Mouse (Mus musculus) heart, adult 11 months (tissue): ENCODE results near the gene Slc12a8.
A peak's percentile ranks its signal among the peaks of the same experiment; 100 is the strongest.
"Not testable (repeated sequence)": the region's sequence is repeated elsewhere in the genome, so short reads cannot be mapped to it uniquely, and the experiment has no call there.

Source experiments
- DNase-seq: peaks from one replicate; pipeline ENCODE4 v3.0.0; 2022

The Slc12a8 gene

GRCm38 (mm10) chr16:33516807-33517565 lies at the start of gene Slc12a8:
Slc12a8 (plus strand) TSS chr16:33517328.
- DNase-seq: peak; percentile 96

GRCm38 (mm10) chr16:33467451-33467850 lies 49.7 kb upstream of the Slc12a8 start:
- DNase-seq: no peak

GRCm38 (mm10) chr16:33469973-33470372 lies 47.2 kb upstream of the Slc12a8 start:
- no peak for DNase-seq

DNA sequence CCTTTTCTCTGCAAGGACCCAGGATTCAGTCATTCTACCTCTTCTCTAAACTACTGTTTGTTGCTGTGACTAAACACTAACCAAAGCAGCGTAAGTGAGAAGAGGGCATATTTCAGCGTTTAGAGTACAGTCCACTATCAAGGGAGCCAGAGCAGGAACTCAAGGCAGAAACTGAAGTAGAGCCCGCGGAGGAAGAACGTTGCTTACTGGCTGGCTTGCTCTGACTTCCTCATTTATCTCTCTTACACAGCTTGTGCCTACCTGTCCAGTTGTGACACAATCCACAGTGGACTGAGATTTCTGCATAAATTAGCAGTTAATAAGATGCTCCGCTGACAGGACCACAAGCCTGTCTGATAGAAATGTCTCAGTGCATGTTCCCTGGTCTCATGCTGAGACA lies 42.7 kb upstream of the Slc12a8 start:
- DNase-seq: no peak

GRCm38 (mm10) chr16:33479926-33480325 lies 37.2 kb upstream of the Slc12a8 start:
- no peak for DNase-seq

GRCm38 (mm10) chr16:33481148-33481547 lies 36.0 kb upstream of the Slc12a8 start:
- no peak for DNase-seq

DNA sequence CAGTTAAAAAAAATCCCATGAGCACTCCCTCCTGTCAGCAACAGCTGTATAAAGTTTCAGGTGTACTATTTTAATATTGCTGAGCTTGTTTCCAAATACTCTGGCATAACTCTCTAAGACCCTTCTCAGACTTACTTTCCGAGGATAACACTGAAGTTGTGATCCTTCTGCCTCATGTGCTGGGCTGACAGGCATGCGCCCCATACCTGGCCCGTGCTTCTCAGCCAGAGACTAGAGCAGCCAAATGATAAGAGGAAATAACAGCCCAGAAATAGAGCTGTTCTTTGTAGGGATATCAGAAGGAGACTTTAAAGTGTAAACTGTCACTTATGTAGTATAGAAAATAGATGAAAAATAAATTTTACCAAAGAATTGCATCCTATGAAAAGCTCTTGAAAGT lies 34.8 kb upstream of the Slc12a8 start:
- DNase-seq: peak; percentile 89

DNA sequence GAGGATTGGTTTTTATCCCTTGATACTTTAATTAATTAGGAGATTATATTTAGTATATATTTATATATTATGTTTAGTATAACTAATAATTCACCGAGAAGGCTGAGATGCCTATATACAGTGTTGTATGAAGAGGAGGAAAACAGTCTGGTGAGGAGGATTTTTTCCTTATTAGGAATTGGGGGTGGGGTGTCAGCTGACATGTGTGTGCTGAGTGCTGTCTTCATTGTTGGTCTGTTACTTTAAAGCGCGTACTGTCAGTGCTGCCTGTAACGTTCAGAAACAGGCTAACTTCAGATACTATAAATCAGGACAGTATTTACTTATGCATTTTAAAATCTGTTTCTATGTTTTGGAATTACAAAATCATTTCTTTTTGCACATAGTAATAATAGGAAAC lies 29.4 kb upstream of the Slc12a8 start:
- DNase-seq: no peak

- DNase-seq: no peak
Observed at GRCm38 (mm10) chr16:33494374-33494773, 22.8 kb upstream of the Slc12a8 start.

DNA sequence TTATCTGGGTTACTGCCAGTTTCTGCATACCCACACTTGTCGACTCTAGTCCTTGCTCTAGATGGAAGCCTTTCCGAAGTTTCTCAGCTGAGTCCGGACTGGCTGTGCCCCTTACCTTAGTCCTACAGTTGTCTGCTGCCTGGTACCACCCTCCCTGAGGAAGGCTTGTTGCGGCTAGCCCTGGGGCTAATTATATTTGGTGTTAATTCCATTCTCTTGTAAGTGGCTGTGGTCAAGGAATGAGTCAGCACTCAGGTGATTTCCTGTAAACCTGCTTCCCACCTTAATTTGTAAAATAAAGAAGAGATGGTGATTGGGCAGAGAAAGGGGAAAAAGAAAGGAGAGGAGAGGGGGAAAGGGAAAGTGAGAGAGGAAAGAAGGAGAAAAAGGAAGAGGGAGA lies 9.0 kb upstream of the Slc12a8 start:
- peak; percentile 55 for DNase-seq

- DNase-seq: not testable (repeated sequence)
Observed at GRCm38 (mm10) chr16:33509231-33509630, 7.9 kb upstream of the Slc12a8 start.

DNA sequence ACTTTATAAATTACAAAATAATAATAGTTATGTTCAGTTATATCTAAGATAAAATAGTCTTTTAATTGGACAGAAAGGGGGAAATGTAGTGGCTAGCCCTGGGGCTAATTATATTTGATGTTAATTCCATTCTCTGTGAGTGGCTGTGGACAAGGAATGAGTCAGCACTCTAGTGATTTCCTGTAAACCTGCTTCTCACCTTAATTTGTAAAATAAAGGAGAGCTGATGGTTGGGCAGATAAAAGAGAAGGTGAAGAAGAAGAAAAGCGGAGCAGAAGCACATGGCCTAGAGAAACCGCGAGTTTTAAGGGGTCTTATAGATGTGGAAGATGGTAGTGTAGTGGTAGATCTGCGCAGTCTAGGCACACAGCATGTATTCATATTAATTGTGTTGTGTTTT lies 6.3 kb upstream of the Slc12a8 start:
- DNase-seq: peak; percentile 10

DNA sequence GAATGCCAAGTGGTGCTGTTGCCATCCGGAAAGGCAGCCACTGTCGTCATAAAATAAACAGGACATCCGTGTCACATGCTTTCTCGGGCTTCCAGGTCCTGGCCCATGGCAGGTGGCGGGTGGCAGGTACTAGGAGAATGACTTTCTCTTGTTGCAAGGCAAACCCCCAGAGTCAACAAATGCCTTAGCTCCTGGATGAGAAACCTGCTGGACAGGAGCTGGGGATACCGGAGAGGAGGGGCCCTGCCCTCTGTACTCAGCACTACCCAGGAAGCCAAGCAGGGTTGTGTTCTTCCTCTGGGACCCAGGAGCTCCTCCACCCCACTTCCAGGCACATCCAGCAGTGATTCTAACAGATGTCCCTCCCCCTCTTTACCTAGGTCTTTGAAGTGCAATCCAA lies 4.6 kb upstream of the Slc12a8 start:
- peak; percentile 82 for DNase-seq

DNA sequence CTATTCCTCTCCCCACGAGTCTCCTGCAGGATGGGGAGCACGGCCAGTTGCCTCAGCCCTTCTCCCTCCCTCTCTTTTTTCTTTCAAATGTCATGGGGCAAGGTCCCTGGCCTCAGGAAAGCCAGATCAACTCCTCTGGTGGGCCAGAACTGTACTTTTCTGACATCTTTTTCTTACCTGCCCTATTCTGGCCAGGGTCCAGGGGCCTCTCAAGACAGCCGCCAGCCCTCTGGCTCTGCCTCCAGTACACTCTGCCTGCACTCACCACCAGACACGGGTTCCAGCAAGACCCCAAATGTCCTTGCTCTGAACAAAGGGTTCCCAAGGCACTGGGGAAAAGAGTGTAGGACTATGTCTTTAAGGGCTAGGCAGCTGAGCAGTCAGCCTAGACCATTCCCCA lies 499 bp downstream of the Slc12a8 start:
- DNase-seq: peak; percentile 86

- peak; percentile 72 for DNase-seq
Observed at GRCm38 (mm10) chr16:33518236-33518635, 1.1 kb downstream of the Slc12a8 start.

DNA sequence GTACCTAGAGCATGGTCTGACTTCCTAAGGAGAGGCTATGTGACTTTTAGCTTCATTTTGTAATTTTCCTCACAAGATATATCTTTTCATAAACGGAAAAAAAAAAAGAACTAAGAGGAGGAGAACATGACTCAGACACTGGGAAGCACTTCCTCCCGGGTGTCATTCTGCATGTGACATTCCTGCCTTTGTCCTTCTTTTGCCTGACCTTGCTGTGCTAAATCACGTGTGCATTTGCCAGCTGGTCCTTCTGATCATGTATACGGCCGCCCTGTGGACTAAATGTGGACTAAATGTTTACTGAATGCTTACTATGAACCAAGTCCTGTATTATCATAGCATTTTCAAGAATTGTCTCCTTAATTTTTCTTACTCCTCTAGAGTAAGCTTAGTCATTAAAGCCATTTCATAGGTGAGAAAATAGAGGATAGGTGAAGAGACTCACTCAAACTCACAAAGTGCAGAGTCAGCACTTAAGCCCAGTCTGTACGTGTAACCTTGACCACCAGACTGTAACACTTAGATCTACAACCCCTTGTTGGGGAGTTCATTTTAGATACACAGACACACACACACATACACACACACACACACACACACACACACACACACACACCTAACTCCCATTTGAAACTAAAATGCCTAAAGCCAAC lies 2.9 kb downstream of the Slc12a8 start:
- peak; percentile 61 for DNase-seq

- peak; percentile 60 for DNase-seq
Observed at GRCm38 (mm10) chr16:33522516-33522915, 5.4 kb downstream of the Slc12a8 start.

- peak; percentile 57 for DNase-seq
Observed at GRCm38 (mm10) chr16:33523571-33523970, 6.4 kb downstream of the Slc12a8 start.

DNA sequence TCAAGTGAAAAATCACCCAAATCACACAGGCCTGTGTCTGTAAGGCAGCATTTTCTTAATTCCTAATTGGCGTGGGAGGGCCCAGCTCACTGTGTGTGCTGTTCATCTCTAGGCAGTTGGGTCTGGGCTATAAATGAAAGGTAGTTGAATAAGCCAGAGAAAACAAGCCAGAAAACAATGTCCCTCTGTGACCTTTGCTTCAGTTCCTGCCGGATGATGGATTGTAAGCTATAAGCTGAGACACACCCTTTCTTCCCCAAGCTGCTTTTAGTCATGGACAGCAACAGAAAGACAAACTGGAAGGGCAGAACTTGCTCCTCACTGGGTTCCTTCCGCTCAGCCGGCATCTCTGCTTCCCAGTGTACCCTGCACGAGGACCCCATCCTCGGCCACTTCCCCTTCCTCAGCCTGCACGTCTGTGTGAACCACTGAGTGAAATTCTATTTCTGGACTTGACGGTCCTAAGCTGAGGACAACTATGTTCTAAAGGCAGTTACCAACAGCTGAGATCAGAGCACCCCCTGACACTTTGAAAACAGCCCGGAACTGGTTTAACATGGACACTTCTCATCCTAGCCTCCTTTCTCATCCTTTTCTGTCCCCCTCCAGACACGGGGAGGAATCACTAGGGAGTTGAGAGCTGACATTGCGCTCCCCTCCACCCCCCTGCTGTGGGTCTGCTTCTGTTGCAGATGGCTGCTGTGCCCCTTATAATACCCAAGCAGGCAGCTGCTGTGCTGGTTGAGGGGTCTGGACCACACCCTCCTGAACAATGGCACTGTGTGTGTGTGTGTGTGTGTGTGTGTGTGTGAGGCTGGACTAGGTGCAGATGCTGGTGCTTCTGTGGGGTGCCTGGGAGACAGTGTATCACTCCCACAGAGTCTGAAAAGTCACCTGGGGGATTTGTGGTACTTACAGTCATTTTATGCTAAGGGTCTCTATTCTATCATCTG lies 12.7 kb downstream of the Slc12a8 start:
- DNase-seq: no peak

DNA sequence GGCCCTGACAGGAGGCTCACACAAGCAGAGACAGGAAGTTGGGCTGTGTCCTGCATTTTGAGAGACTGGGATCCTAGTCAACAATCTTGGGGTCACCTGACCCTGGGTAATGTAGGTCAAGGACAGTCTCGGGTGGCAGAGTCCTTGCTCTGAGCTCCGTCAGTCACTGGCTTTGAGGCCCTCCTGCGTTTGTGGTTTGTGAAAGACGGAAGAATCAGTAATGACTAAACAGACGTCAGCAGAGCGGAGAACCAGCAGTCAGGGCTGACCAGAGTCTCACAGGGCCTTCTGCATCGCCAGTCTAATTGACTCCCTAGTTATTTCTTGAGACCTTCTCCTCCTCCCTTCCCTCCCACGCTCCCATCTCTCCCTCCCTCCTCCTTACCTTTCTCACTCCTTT lies 14.1 kb downstream of the Slc12a8 start:
- no peak for DNase-seq

DNA sequence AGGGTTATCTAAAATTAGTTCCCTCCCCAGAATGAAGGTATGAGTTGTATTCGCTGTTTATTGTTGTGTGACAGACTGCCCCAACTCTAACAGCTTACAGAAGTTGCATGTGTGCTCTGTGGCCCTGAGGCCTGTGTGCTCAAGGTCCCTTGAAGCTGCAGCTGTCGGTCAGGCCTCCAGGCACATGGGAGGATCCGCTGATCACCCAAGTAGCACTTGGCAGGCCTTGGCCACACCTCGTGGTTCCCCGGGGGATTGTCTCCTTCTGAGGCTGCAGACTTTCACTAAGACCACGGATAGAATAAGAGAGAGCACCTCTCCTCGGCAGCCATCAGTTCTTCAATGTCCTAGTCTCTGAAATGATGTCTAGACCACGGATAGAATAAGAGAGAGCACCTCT lies 19.3 kb downstream of the Slc12a8 start:
- DNase-seq: no peak

GRCm38 (mm10) chr16:33537499-33538225 lies 20.5 kb downstream of the Slc12a8 start:
- no peak for DNase-seq

DNA sequence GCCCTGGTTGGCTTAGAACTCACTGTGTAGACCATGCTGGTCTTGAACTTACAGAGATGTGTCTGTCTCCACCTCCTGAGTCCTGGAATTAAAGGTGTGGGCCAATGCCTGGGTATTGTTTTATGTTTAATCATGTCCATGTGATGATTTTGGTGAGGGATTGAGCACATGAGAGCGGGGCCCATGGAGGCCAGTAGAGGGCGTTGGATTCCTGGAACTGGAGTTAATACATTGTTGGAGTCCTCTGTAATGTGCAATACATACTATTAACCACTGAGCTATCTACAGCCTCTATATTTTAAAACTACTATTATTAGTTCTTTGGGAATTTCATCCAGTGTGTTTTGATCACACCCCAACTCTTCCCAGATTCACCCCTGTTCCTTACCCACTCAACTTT lies 27.2 kb downstream of the Slc12a8 start:
- no peak for DNase-seq
